Mouse (Mus musculus) embryo, embryonic 10.5 days (tissue): ENCODE measurements around the gene Asic1.

Source experiments
- DNase-seq: peaks from one replicate; pipeline ENCODE4 v3.0.0-alpha.2; 2015; ENCODE audit warnings: low spot score

Asic1 gene

GRCm38 (mm10) chr15:99701999-99702900, 32.1 kb downstream of the Asic1 start, which contains the start of gene Smarcd1:
TSS of gene Smarcd1 (plus strand) at chr15:99702129.
- DNase-seq = peak; percentile 97

GRCm38 (mm10) chr15:99703104-99703503, 32.9 kb downstream of the Asic1 start:
- DNase-seq = no peak

DNA sequence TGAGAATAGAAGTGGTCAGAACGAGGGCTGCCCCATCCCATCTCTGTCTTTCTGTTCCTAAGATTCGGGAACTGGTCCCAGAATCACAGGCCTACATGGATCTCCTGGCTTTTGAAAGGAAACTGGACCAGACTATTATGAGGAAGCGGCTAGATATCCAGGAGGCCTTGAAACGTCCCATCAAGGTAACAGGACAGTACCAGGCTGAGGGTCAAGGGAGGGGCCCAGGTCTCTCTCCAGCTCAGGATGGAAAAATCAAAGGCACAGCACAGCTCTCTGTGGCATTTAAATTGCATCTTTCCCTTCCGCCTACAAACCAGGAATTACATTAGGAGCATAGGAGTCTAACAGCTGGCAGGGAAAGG, 33.5 kb downstream of the Asic1 start:
- no peak for DNase-seq

- no peak for DNase-seq
These were observed 34.0 kb downstream of the Asic1 start for GRCm38 (mm10) chr15:99704041-99704681.

DNA sequence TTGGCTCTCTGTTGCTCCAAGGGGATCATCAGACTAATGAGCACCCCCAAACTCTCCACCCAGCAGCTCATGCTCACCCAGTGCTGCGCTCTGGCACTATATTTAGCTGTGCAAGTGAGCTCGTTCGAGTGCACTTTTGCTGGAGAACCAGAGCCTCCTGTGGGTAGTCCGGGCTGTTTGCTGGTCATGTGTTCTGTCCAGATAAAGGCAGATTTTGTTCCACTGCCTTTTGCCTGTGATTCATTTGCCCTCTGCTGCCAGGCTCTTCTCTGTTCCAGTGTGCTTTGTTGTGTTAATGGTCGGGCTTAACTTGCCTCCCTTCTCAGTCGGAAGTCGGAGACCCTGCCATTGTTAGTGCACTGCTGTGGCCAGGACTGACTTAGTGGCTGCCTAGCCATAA, 34.7 kb downstream of the Asic1 start:
- DNase-seq = no peak

- DNase-seq = peak; percentile 84
These were observed 35.4 kb downstream of the Asic1 start, which contains the start of gene Gm17349 for GRCm38 (mm10) chr15:99705440-99706048. TSS of gene Gm17349 (minus strand) at chr15:99705490.

- no peak for DNase-seq
These were observed 38.0 kb downstream of the Asic1 start for GRCm38 (mm10) chr15:99708176-99708575.

GRCm38 (mm10) chr15:99710221-99711190, 40.3 kb downstream of the Asic1 start:
- no peak for DNase-seq

DNA sequence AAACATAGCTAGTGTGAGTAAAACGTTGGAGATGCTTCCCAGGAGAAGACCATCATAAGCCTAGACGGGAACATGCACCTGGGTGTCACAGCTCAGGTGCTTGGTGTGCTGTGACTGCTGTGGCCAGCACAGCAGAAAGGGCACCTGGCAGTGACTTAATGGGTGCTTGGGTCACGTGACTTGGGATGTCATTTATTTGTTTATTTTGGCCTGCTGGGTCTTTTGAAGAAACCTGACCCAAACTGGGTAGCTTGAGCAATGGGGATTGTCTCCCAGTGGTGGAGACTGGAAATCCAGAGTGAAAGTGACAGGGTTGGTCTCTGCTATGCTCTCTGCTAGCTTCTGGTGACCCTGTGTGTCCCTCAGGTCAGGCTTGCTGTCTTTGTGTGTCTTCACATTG, 41.3 kb downstream of the Asic1 start:
- no peak for DNase-seq

DNA sequence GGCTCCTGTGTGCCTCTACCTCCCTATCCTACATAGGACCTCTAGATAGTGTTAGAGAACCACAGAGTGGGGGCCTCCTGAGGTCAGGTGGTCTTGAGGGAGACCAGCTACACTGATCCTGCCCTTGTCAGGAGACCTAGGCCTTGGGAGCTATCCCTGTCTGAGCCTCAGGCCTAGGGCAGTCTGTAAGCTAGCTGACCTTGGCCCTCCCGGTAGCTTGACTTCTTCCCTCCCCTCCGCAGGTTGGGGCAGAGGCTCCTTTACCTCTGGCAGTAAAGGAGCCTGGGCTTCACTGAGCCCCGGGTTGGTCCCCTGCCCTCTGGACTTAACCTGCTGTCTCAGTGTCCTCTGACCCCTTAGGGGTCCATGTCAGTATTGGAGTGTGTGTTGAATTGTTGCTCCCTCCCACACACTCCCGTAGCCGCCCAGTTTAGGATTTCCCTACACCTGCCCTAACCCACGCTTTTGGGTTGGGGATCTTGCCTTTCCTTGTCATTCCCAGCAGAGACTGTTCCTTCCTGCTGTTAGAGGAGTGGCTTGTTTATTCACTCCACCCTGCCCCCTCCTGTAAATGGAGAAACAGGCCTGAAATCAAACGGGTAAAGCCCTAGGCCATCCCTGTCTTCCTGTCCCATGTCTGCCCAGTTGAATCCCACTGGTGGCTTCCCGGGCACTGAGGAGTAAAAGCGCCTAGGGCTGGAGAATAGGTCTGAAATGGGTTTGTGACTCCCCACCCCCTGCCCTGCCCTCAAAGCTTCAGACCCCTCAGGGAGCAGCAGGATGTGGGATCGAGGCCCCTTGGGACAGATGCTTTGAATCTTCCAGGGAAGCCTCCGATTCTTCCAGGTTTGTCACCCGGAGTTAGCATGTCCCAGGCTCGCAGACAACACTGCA, 42.7 kb downstream of the Asic1 start:
- DNase-seq = no peak

- DNase-seq = no peak
These were observed 43.4 kb downstream of the Asic1 start for GRCm38 (mm10) chr15:99713569-99713968.

DNA sequence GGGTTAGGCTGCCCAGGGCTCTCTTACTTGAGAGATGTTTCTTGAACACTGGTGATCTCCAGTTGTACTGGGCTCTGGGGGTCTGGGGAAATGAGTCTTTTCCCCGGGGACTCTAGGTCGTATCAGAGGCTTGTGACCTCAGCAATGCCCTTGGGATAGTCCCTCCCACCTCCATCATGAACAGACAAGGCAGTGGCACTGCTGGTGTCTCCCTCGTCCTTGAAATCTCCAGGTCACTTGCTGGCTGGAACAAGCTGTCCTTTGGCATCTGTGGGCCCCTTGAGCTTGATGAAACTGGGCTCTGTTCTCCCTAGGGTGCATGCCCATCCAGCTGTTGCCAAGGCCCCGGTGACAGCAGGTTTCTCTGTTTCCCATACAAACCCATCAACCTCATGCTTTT, 44.0 kb downstream of the Asic1 start:
- no peak for DNase-seq

DNA sequence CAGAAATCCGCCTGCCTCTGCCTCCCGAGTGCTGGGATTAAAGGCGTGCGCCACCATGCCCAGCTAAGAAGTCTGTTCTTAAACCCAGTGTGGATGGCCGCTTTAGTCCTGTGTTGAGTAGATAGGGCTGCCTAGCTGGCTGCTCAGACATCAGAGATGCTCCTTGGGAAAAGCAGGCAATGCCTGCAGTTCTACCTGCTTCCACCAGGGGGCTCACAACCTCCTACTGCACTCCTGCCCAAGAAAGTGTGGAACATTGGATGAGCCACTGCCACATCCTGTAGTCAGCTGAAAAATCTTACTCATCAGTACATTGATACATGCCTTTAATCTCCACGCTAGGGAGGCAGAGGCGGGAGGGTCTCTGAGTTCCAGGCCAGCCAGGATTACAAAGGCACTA, 44.7 kb downstream of the Asic1 start:
- DNase-seq = peak; percentile 89

DNA sequence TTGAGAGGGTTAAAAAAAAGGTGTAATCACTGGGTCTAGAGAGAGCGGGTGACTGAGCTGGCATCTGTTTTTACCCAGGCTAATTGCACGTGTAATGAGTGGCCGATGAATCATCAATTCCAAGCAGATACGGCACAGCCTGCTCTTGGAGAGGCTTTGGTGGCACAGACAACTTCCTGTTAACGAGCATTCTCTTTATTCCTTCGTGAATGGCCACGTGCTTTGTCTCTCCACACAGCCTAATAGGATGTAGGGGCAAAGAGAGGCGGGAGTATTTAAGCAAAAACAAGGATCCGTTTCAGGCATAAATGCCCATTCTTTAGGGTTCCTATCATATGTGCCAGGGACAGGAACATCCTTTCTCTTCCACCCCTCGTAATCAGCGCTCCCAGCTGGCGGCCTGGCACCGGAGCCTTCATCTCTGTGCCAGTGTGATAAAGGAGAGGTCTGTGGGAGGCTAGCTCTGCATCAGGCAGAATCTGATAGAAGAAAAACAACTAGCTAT, 45.2 kb downstream of the Asic1 start:
- no peak for DNase-seq

GRCm38 (mm10) chr15:99715982-99716746, 46.0 kb downstream of the Asic1 start:
- DNase-seq = no peak

DNA sequence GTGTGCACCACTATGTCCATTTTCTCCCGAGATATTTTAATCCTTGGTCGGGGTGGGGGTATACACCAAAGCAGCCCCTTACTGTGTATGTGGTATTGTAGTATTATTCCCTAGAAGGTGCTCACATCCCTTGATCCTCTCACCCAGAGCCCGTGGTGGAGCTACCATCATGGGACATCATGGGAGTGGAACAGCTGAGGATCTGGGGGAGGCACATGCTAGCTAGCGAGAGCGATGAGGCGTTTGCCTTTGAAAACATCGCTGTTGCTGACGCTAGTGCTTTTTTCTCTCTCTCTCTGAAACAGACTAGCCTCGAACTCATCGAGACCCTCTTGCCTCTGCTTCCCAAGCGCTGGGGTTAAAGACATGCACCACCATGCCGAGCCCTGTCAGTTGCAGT, 46.6 kb downstream of the Asic1 start:
- DNase-seq = no peak

DNA sequence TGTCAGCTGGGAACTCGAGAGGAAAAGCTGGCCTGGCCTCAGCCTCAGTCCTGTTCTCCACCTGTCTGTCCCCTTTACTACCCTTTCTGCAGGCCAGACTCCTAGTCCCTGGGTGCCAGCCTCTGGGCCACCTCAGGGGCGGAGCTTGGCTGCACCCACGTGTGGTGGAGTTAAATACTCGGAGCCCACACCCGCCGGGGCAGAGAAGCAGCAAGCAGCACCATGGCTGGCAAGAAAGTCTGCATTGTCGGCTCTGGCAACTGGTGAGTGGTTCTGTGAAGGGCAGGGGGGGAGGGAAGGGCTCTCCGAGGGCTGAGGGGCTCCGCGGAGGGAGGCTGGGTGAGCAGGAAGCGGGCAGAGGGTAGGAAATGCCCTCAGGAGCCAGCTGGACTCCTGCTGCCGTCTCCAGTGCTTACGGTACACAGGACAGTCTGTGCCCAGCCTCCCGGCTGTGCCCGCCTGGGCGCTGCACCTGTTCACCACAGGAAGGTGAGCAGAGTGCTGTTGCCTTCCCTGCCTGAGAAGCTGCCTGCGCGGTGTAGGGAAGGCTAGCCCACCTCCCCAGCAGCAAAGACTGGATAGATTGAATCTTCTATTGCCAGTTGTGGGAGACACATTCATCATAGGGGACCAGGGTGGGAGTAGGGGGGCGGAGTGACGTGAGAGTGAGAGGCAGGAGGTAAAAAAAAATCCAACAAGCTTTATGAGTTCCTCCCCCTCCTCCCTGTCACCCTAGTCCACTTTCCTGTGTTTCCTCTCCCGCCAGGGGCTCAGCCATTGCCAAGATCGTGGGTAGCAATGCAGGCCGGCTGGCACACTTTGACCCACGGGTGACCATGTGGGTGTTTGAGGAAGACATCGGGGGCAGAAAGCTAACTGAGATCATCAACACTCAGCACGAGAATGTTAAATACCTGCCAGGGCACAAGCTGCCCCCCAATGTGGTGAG, 47.5 kb downstream of the Asic1 start, which contains the start of gene Gpd1:
Gene Gpd1 (plus strand): TSS at position 130 of the 949 bp plus-strand sequence.
- DNase-seq = no peak

GRCm38 (mm10) chr15:99718461-99719021, 48.4 kb downstream of the Asic1 start:
- no peak for DNase-seq
